Mouse (Mus musculus) forebrain, embryonic 16.5 days (tissue): ENCODE results near the gene Lamp3. TPM values are rescaled to one million over a fixed set of nuclear protein-coding genes. Genes with fewer than 3 reads are reported as not detected.

Experiments
- polyA plus RNA-seq: library from polyadenylated mRNA; unstranded; fragments of >200 nt; fragmentation: Nextera tagmentation; extraction: Ambion mirVana; gene quantifications from 2 replicates; pipeline ENCODE4 v1.2.1, GENCODE M21; 2015

The Lamp3 gene
- polyA plus RNA-seq, 1 experiment from 2014 or later: not detected

Other genes with a start within 250 kb of the Lamp3 start
- gene Olfr166, start 222.7 kb downstream of the Lamp3 start, polyA plus RNA-seq: not detected in 2 replicates
- not detected in 2 replicates for gene Olfr167, start 184.1 kb downstream of the Lamp3 start, polyA plus RNA-seq
- gene Olfr168, start 170.8 kb downstream of the Lamp3 start, polyA plus RNA-seq: not detected in 2 replicates
- not detected in 2 replicates for gene Olfr169, start 134.6 kb downstream of the Lamp3 start, polyA plus RNA-seq
- gene Olfr170, start 94.5 kb downstream of the Lamp3 start, polyA plus RNA-seq: not detected in 2 replicates
- not detected in 2 replicates for gene Olfr171, start 76.5 kb downstream of the Lamp3 start, polyA plus RNA-seq
- gene B3gnt5, start 53.8 kb upstream of the Lamp3 start, polyA plus RNA-seq: 50.9 and 55.5 TPM in 2 replicates